Mouse (Mus musculus): ENCODE measurements around the gene Krba1. TPM values are rescaled to one million over a fixed set of nuclear protein-coding genes. Genes with fewer than 3 reads are reported as not detected.

Gene Krba1
- total RNA-seq (2023) = 1 to 10 TPM; 1.4 to 1.8 TPM

DNA sequence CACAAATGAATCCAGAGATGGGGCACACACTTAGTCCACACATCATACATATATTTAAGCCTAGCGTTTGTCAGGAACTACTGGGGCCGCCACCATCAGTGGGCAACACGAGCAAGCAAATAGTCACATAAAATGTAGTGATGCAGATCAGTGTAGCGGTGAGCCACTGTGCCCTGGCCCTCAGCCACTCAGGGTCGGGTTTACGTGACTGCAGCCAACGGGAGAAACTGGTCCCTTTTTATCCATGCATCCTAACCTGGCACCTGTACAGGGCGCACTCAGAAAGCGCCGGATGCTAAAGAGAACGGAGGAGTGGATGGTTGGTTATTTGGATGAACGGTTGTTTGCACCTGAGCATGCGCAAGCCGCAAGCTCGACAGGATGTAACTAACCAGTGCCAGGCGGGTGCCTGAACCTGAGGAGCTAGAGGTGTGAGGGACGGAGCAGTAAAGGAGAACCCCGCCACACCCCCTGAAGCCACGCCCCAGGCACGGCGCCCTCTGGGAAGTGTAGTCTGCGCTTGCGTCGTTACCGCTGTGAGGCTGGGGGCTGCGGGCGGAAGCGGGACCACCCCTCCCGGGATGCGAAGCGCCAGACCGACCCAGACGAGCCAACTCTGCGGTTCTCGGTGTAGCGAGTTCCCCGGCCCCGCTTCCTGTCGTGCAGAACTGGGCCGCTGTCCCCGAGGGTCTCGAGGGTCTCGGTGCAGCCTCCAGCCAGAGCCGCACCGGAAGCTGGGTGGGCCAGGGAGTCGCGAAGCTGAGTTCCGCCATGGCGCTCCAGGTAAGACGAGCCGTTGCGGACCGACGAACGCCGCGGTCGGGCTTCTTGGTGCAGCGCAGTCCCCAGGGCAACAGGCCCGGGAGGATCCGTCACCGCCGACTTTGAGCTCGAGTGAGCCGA lies at the start of gene Krba1:
Gene Krba1 (plus strand): TSS at position 482 of the 903 bp plus-strand sequence.

DNA sequence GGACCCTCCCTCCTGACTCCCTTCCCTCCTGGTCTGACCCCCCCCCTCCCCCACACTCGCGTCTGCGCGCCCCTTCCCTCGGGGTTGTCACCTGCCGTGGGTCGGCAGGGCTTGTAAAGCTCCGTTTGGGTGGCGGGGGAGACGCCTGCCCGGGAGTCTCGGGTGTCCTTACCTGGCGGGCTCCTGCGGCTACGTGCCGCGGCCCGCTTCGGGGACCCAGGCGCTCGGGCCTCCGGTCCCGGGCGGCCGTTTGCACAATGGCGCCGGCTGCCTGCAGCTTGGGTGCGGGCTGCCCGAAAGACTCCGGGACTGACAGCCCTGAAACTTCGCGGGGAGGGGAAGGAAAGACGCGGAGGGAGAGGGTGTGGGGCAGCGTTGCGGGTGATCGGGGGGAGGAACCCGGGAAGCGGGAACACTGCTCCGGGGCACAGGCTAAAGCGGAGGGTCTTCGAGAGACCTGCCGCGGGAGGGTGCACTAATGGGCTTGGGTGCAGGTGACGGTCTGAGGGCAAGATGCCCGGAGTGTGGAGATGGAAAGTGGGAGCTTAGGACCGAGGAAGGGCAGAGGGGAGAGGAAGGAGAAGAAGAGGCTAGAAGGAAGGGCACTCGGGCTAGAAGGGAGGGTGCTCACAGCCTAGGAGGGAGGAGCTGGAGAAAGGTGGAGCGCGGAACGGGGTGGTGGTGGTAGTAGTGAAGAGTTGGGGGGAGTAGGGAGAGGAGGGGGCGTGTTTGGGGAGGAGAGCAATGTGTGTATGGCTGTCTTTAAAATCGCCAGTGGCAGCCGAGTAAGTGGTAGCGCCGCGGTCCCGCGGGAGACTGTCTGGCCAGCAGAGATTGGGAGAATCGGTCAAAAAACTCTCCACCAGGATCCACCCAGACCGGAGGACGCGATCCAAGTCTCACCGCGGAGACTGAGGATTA lies 50.1 kb downstream of the Krba1 start, which contains the start of gene Zfp467:
Gene Zfp467 (minus strand): TSS at position 645 of the 921 bp plus-strand sequence.

DNA sequence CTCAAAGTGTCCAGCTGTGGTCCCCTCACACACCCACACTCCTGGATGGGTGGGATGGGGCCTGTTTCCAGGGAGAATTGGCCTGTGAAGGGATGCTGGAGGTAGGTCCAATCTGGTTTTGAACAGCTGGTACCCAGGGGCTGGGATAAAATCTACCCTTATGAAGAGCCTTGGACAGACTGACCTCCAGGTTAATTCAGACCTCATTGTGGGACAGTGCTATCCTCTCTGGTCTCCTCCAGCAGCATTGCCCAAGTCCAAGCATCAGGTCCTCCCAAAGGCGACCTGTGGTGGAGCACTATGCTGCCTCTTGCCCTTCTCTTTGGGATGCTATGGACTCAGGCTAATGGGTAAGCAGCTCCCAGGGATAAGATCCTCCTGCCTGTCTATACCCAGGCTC lies 52.5 kb downstream of the Krba1 start, which contains the start of gene Sspo:
Gene Sspo (plus strand): TSS at position 301 of the 400 bp plus-strand sequence.

Other genes with a start within 250 kb of the Krba1 start
- gene Zfp467, start 50.2 kb downstream of the Krba1 start, total RNA-seq (2023) = 10 to 100 TPM; 12.4 to 16.9 TPM
- gene Sspo, start 52.6 kb downstream of the Krba1 start, total RNA-seq (2023) = under 1 TPM; 0.04 to 0.09 TPM
- under 1 TPM; 0.35 to 0.67 TPM for gene Atp6v0e2, start 142.0 kb downstream of the Krba1 start, total RNA-seq (2023)
- gene Lrrc61, start 159.2 kb downstream of the Krba1 start, total RNA-seq (2023) = 10 to 100 TPM; 26.3 to 32.0 TPM
- not detected for gene Rarres2, start 177.2 kb downstream of the Krba1 start, total RNA-seq (2023)
- not detected for gene Gm45021, start 194.0 kb downstream of the Krba1 start, total RNA-seq (2023)
- 1 to 10 TPM; 1.8 to 5.0 TPM for gene Repin1, start 198.3 kb downstream of the Krba1 start, total RNA-seq (2023)
- gene Gm44965, start 198.4 kb downstream of the Krba1 start, total RNA-seq (2023) = not detected
- gene Zfp775, start 206.5 kb downstream of the Krba1 start, total RNA-seq (2023) = 1 to 10 TPM in 1 of 2 experiments, under 1 TPM in 1; 0.89 to 3.1 TPM
- gene AI854703, start 231.2 kb downstream of the Krba1 start, total RNA-seq (2023) = under 1 TPM in 1 of 2 experiments, not detected in 1; 0.13 TPM